Mouse (Mus musculus) 3T3-L1 (cell line): ENCODE data around the gene Ocrl.
A peak's percentile ranks its signal among the peaks of the same experiment; 100 is the strongest.

Experiments used
- DNase-seq: peaks from one replicate; pipeline ENCODE4 v3.0.0-alpha.2; 2015; ENCODE audit warnings: low read depth, low spot score

Ocrl gene

GRCm38 (mm10) chrX:47912306-47912792 is at the start of gene Ocrl:
Ocrl (plus strand) TSS chrX:47912387.
- DNase-seq = peak; percentile 71

GRCm38 (mm10) chrX:47880052-47880451 is 32.1 kb upstream of the Ocrl start:
- DNase-seq = peak; percentile 50

GRCm38 (mm10) chrX:47882813-47883212 is 29.4 kb upstream of the Ocrl start:
- no peak for DNase-seq

GRCm38 (mm10) chrX:47887401-47887800 is 24.8 kb upstream of the Ocrl start:
- DNase-seq = peak; percentile 18

GRCm38 (mm10) chrX:47891243-47891906 is 20.8 kb upstream of the Ocrl start:
- DNase-seq = peak; percentile 28

GRCm38 (mm10) chrX:47891907-47892430 is 20.2 kb upstream of the Ocrl start:
- DNase-seq = no peak

GRCm38 (mm10) chrX:47892431-47893024 is 19.7 kb upstream of the Ocrl start, which contains the start of gene Smarca1:
Smarca1 (minus strand) TSS chrX:47892974.
- no peak for DNase-seq

- DNase-seq = peak; percentile 20
Measured at GRCm38 (mm10) chrX:47912904-47913542, 836 bp downstream of the Ocrl start.

GRCm38 (mm10) chrX:47913543-47913938 is 1.4 kb downstream of the Ocrl start:
- DNase-seq = no peak

GRCm38 (mm10) chrX:47916831-47917230 is 4.6 kb downstream of the Ocrl start:
- peak; percentile 20 for DNase-seq

- no peak for DNase-seq
Measured at GRCm38 (mm10) chrX:47920541-47920940, 8.4 kb downstream of the Ocrl start.

GRCm38 (mm10) chrX:47927981-47928380 is 15.8 kb downstream of the Ocrl start:
- DNase-seq = no peak

- DNase-seq = peak; percentile 75
Measured at GRCm38 (mm10) chrX:47930449-47930848, 18.3 kb downstream of the Ocrl start.

- no peak for DNase-seq
Measured at GRCm38 (mm10) chrX:47934352-47934751, 22.2 kb downstream of the Ocrl start.

GRCm38 (mm10) chrX:47936885-47937284 is 24.7 kb downstream of the Ocrl start:
- DNase-seq = no peak

GRCm38 (mm10) chrX:47937740-47938139 is 25.6 kb downstream of the Ocrl start:
- peak; percentile 7 for DNase-seq

GRCm38 (mm10) chrX:47949729-47950128 is 37.5 kb downstream of the Ocrl start:
- DNase-seq = no peak

GRCm38 (mm10) chrX:47962579-47962978 is 50.4 kb downstream of the Ocrl start:
- DNase-seq = no peak

GRCm38 (mm10) chrX:47970371-47970770 is 58.2 kb downstream of the Ocrl start:
- DNase-seq = peak; percentile 78

- no peak for DNase-seq
Measured at GRCm38 (mm10) chrX:47970864-47971263, 58.7 kb downstream of the Ocrl start.

- DNase-seq = no peak
Measured at GRCm38 (mm10) chrX:47971366-47972128, 59.4 kb downstream of the Ocrl start.

- peak; percentile 94 for DNase-seq
Measured at GRCm38 (mm10) chrX:47976551-47976950, 64.4 kb downstream of the Ocrl start.
